Mouse (Mus musculus) midbrain, embryonic 11.5 days (tissue): ENCODE data around the gene Sipa1l1. TPM values are rescaled to one million over a fixed set of nuclear protein-coding genes. Genes with fewer than 3 reads are reported as not detected.

Source experiments
- ATAC-seq: fragments of 200-750 bp; cut with Nextera tagmentation; 2 replicates; pipeline ENCODE4 v1.8.0; 2017; ENCODE audit warnings: moderate TSS enrichment, moderate library complexity; ENCODE audit not compliant: low FRiP score
- DNase-seq: peaks from one replicate; pipeline ENCODE4 v3.0.0; 2015; ENCODE audit warnings: low spot score; ENCODE audit errors: missing footprints
- H3K27ac ChIP-seq: fragments of 300-500 bp; sonication (generic); 2 replicates; pipeline ENCODE4 v1.5.1; 2014; ENCODE audit warnings: low read depth, low read length
- H3K27me3 ChIP-seq: fragments of 300-500 bp; sonication (generic); 2 replicates; pipeline ENCODE4 v1.6.1; 2014; ENCODE audit warnings: mild to moderate bottlenecking, low read length, moderate library complexity, mixed read lengths; ENCODE audit not compliant: control insufficient read depth, insufficient read depth
- H3K36me3 ChIP-seq: fragments of 300-500 bp; sonication (generic); 2 replicates; pipeline ENCODE4 v1.6.1; 2014; ENCODE audit warnings: mild to moderate bottlenecking, low read length, moderate library complexity, mixed read lengths; ENCODE audit not compliant: control insufficient read depth, insufficient read depth
- H3K4me1 ChIP-seq: fragments of 300-500 bp; sonication (generic); 2 replicates; pipeline ENCODE4 v1.6.1; 2014; ENCODE audit warnings: low read length; ENCODE audit not compliant: control insufficient read depth, insufficient read depth
- H3K4me2 ChIP-seq: fragments of 300-500 bp; sonication (generic); 2 replicates; pipeline ENCODE4 v1.6.1; 2014; ENCODE audit warnings: mild to moderate bottlenecking, moderate library complexity
- H3K4me3 ChIP-seq: fragments of 300-500 bp; sonication (generic); 2 replicates; pipeline ENCODE4 v1.5.1; 2014; ENCODE audit warnings: low read depth, low read length
- H3K9ac ChIP-seq: fragments of 300-500 bp; sonication (generic); 2 replicates; pipeline ENCODE4 v1.6.1; 2014; ENCODE audit warnings: low read length
- H3K9me3 ChIP-seq: fragments of 300-500 bp; sonication (generic); 2 replicates; pipeline ENCODE4 v1.6.1; 2016; ENCODE audit warnings: low read length; ENCODE audit not compliant: control insufficient read depth
- WGBS: fragments of 180-500 bp; shearing (Covaris S2); extraction: QIAGEN DNeasy Blood & Tissue Kit; methylation state at CpG from one replicate; pipeline ENCODE4 v1.1.7; 2014; 5-methylcytosine and 5-hydroxymethylcytosine counted together
- polyA plus RNA-seq: library from polyadenylated mRNA; unstranded; fragments of >200 nt; fragmentation: Nextera tagmentation; extraction: Ambion mirVana; gene quantifications from 2 replicates; pipeline ENCODE4 v1.2.1, GENCODE M21; 2014

Sipa1l1 gene
- polyA plus RNA-seq, 1 experiment from 2014 or later = 24.1 TPM

DNA sequence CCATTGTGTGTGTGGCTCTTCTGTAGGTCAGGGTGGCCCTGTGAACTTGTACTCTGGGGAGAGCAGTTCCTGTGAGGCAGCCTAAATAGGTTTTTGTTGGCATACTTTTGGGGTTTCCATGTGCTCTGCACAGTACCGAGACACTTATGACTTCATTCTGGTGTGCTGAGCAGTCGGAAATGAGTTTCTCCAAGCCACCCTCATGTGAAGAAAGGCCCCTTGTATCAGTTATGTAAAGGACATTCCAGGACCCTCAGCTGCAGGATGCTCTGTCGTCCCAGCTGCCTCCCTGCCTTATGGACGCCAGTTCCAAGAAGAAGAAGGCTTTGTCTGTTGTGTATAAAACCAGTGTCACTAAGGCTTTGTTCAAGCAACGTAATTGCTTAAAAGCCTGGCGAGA, 116.9 kb downstream of the Sipa1l1 start:
- Histone ChIP-seq H3K9ac (no peak overlapping the region), H3K27me3 (no peaks in the 10 kb centered on the region), H3K4me3 (no peak overlapping the region), H3K9me3 (no peaks in the 10 kb centered on the region), H3K4me2 (no peak overlapping the region), H3K4me1 (no peaks in the 10 kb centered on the region), H3K36me3 (no peaks in the 10 kb centered on the region), H3K27ac (no peak overlapping the region)
- DNase-seq (no peak), ATAC-seq (no peak)
- WGBS = 58% methylated on average over 6 of the region's 6 CpGs

DNA sequence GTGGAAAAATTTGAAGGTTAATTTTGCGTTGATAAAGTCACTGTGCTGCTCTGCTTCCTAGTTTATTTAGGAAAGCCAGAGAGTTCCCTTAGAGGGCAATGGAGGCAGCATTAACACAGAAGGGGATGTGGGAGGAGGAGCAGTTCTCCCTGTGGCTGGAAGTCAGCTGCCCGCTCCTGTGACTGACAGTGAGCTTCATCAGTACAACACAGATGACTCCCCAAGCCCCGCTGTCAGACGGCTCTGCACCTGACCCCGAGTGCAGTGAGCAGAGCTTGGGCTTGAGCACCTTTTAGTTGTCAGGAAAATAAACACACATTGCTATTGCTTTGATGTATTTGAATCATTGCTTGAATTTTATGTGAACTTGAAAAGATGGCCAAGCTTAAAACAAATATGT, 117.7 kb downstream of the Sipa1l1 start:
- Histone ChIP-seq H3K9me3 (no peaks in the 10 kb centered on the region), H3K4me3 (no peak overlapping the region), H3K27ac (no peak overlapping the region), H3K27me3 (no peaks in the 10 kb centered on the region), H3K9ac (no peak overlapping the region), H3K4me2 (no peak overlapping the region), H3K36me3 (no peaks in the 10 kb centered on the region), H3K4me1 (no peaks in the 10 kb centered on the region)
- no peak for DNase-seq
- ATAC-seq = no peak
- WGBS = 72% methylated on average over 5 of the region's 5 CpGs

DNA sequence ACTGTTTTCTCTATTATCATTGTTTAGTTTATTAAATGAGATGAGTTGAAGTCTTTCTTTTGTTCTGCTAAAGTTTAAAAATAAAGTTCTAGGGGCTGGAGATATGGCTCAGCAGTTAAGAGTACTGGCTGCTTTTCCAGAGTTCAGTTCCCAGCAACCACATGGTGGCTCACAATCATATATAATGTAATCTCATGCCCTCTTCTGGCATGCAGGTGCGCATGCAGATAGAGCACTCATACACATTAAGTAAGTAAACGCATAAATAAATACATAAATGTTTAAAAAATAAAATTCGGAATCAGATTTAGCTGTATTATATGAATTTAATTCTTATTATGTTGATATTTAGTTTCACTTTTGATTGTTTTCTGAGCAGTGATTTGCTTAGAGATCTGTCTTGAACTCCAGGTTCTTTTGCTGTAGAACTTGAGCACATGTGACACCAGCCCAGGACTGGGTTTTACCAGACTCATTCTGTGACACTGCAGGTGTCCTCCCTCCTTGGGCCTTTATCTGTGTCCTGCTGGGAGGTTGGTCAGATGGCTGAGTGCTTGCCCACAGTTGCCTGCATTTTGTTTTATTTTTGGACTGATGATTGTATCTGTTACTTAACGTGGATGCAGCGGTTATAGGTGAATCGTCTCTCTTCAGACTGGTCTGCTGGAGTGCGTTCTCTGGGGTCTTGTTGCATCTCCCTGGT, 124.6 kb downstream of the Sipa1l1 start:
- Histone ChIP-seq H3K9ac (no peak overlapping the region), H3K9me3 (no peaks in the 10 kb centered on the region), H3K36me3 (0 out of 2 replicates have a peak, but pooled peaks cover 2% of the 10 kb centered on the region), H3K4me1 (peaks cover 3% of the 10 kb centered on the region; the same call in 1 of the 2 replicates), H3K4me3 (no peak overlapping the region), H3K27ac (no peak overlapping the region), H3K4me2 (no peak overlapping the region), H3K27me3 (no peaks in the 10 kb centered on the region)
- 91% methylated on average over 7 of the region's 7 CpGs for WGBS
- DNase-seq = no peak
- ATAC-seq = no peak

DNA sequence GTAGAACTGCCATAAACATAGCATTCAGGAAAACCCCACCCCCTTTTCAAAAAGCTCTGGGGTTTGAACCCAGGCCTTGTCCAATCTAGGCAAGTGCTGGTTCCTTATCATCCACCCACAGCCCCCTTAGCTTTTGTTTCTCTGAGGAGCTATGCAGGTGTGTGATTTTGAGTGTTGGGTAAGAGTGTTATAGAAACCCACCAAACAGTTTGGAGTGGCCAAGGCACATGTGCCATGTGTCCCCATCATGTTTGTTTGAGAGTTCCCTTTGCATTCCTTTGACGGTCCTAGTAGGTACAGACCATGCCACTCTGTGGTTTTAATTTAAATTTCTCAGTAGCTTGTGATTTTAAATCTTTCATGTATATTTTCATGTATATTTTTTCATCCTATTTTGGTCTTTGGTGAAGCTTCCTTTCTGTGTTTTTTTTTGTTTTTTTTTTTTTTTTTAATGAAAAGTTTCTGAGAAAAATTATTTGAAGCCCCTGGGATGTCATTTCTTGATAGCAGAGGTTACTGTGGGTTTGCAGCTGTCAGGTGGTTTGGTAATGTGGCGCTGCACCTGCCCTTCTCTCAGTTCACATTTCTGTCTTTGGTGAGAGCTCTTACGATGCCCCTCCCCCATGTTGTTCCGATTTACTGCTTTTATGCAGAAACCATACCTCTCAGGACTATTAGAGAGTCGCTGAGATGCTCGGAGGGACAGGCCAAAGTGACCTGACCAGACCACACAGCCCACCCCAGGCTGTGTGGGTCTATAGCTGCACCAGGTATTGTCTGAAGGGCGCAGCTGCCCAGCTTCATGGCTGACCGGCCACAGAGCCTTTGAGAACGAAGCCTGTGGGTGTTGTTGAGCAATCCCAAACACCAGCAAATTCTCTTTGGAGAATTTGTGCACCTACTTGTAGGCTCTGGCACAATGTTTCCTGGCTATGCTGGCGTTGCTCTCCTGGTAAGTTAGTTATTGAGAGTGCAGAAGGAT, 126.1 kb downstream of the Sipa1l1 start:
- Histone ChIP-seq H3K9ac (no peak overlapping the region), H3K4me2 (no peak overlapping the region)
- WGBS = 67% methylated on average over 10 of the region's 10 CpGs

DNA sequence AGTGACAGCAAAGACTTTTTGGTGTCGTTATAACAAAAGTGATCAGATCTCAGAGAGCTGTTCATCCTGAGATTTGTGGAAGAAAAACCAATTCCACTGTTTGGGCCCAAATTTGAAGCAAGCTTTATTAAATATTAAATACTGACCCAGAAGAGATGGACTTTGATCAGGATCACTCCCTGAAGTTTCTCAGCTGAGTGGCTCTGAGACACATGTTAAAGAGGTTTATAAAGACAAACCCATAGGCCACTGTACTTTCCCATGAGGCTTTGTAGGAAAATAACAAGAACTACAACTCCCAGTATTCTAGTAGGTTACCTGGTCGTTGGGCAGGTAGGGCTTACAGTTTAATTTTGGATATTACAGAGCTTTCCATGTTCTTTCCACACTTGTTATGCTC, 127.2 kb downstream of the Sipa1l1 start:
- no peak overlapping the region for H3K4me2 ChIP-seq
- H3K9me3 ChIP-seq = no peaks in the 10 kb centered on the region
- H3K4me3 ChIP-seq = no peak overlapping the region
- no peaks in the 10 kb centered on the region for H3K27me3 ChIP-seq
- no peak overlapping the region for H3K27ac ChIP-seq
- H3K9ac ChIP-seq = no peak overlapping the region
- peak; percentile 14 for DNase-seq
- peaks cover 2% of the 10 kb centered on the region; the same call in 1 of the 2 replicates for H3K36me3 ChIP-seq
- H3K4me1 ChIP-seq = peaks cover 3% of the 10 kb centered on the region; the same call in 1 of the 2 replicates
- WGBS = 92% methylated on average over 2 of the region's 2 CpGs
- no peak for ATAC-seq

More for the DNA sequence above, 126.1 kb downstream of the Sipa1l1 start:
- ATAC-seq = no peak
- Histone ChIP-seq H3K4me3 (no peak overlapping the region), H3K27ac (no peak overlapping the region), H3K4me1 (peaks cover 3% of the 10 kb centered on the region; the same call in 1 of the 2 replicates), H3K9me3 (no peaks in the 10 kb centered on the region), H3K36me3 (peaks cover 2% of the 10 kb centered on the region; the same call in 1 of the 2 replicates), H3K27me3 (no peaks in the 10 kb centered on the region)
- peak; percentile 59 for DNase-seq

DNA sequence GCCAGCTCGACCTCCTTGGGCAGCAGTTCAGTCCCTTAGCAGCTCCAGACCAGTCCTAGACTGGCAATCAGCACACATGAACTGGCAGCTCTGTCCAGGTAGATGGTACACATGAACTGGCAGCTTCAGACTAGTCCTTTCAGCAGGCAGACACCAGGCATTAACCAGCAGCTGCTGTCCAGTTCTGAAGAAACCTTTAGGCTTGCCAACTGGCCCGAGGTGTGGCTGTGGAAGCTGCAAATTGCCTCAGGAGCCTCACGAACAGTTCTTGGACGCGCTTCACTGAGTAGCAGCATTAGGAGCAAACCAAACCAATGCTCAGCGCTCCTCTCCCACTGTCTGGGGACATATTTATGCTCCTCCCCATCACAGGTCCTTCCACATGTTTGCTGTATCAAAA, 128.1 kb downstream of the Sipa1l1 start:
- WGBS = 72% methylated on average over 6 of the region's 6 CpGs
- Histone ChIP-seq H3K4me3 (no peak overlapping the region), H3K36me3 (peaks cover 2% of the 10 kb centered on the region; the same call in 1 of the 2 replicates), H3K9ac (no peak overlapping the region), H3K27me3 (no peaks in the 10 kb centered on the region), H3K27ac (no peak overlapping the region), H3K4me2 (no peak overlapping the region), H3K4me1 (peaks cover 3% of the 10 kb centered on the region; the same call in 1 of the 2 replicates), H3K9me3 (no peaks in the 10 kb centered on the region)
- peak; percentile 33 for DNase-seq
- no peak for ATAC-seq

DNA sequence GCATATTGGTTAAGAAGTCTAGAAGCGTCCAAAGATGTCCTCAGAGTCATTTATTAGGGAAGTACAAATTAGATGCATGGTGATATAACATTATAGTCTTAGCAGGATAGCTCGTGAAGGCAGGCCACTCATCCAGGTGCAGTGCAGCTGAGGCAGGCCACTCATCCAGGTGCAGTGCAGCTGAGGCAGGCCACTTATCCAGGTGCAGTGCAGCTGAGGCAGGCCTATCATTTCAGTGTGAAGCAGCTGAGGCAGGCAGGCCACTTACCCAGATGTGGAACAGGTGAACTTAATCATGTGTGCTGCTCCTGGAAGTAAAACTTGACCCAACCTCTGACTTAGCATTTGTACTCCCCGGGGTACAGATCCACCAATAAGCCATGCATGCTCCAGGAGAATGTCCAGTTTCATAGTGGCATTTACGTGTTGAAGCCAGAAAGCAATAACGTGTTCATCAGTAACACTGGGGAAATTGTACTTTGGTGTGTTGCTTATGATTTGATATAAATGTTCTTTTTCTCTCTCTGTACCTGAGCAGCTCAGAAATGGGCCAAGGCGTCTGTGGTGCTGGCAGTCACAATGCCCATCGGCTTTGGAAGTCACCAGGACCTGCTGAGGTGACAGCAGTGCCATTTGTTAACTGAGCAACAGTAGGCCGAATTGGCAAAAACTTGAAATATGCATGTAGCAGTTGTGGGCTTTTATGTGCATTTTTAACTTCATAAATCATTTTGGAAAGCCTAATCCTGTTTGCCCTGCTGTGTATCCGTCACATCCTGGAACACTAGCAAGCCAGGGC, 129.7 kb downstream of the Sipa1l1 start:
- ATAC-seq = no peak
- WGBS = 89% methylated on average over 9 of the region's 9 CpGs

DNA sequence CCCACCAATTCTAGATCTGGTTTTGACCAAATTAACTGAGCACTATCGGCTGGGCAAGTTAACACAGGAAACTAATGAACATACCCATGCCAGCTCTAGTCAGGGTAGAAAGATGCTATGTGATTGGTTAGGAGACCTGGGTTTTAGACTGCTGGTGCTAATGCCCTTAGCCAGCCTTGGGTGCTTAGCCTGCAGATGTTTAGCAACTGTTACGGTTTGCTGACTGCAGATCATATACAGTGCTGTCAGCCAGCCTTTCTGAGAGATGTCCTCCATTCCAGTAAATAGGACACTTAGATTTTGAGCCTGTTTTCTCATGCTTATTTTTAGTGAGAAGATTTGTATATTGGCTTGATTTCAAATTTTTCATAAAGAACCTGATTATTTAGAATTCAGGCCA, 135.0 kb downstream of the Sipa1l1 start:
- Histone ChIP-seq H3K36me3 (no peaks in the 10 kb centered on the region; the same call in 1 of the 2 replicates), H3K9me3 (no peaks in the 10 kb centered on the region), H3K27me3 (no peaks in the 10 kb centered on the region), H3K4me3 (no peak overlapping the region), H3K9ac (no peak overlapping the region), H3K4me1 (no peaks in the 10 kb centered on the region), H3K4me2 (no peak overlapping the region), H3K27ac (no peak overlapping the region)
- DNase-seq (no peak), ATAC-seq (no peak)
- WGBS = 97% methylated on average over 2 of the region's 2 CpGs

More for the DNA sequence above, 129.7 kb downstream of the Sipa1l1 start:
- Histone ChIP-seq H3K4me3 (no peak overlapping the region), H3K4me2 (no peak overlapping the region), H3K9ac (no peak overlapping the region), H3K36me3 (no peaks in the 10 kb centered on the region; the same call in 1 of the 2 replicates), H3K27ac (no peak overlapping the region), H3K27me3 (no peaks in the 10 kb centered on the region), H3K9me3 (no peaks in the 10 kb centered on the region), H3K4me1 (peaks cover 3% of the 10 kb centered on the region; the same call in 1 of the 2 replicates)
- DNase-seq = no peak
